Mouse (Mus musculus): Measurements from ENCODE around the gene Gdf2. TPM values are rescaled to one million over a fixed set of nuclear protein-coding genes. Genes with fewer than 3 reads are reported as not detected.

Gdf2 gene
- total and polyA plus RNA-seq, 3 experiments, result not detected

- Histone ChIP-seq H3K9ac (ENCODE audit: control insufficient read depth, low read depth, low read length, poor library complexity, severe bottlenecking) (no peak overlapping the region), H3K27ac (ENCODE audit: control insufficient read depth, low read depth, low read length) (no peak overlapping the region), H3K4me1 (ENCODE audit: control insufficient read depth in 1 of 2, insufficient read depth in 2 of 2, low read length in 2 of 2) (no peaks in the 10 kb centered on the region), H3K79me2 (ENCODE audit: control insufficient read depth, insufficient read depth, low read length, poor library complexity) (no peaks in the 10 kb centered on the region), H3K36me3 (ENCODE audit: control insufficient read depth in 1 of 2, insufficient read depth in 2 of 2, low read length in 2 of 2) (no peaks in the 10 kb centered on the region), H3K27me3 (ENCODE audit: control insufficient read depth in 1 of 2, insufficient read depth in 2 of 2, low read length in 2 of 2) (no peaks in the 10 kb centered on the region), H3K9me3 (replicated peaks; ENCODE audit: insufficient read depth, low read length) (no peaks in the 10 kb centered on the region), H3K4me3 (ENCODE audit: control insufficient read depth in 1 of 2, insufficient read depth in 1 of 2, low read depth in 2 of 2, low read length in 2 of 2) (no peak overlapping the region)
- no peak for DNase-seq (ENCODE audit: low read depth, low spot score)
- TF ChIP-seq SIN3A (IDR thresholded peaks at IDR 0.05; ENCODE audit: low read length), result no peak
- TF ChIP-seq CTCF (IDR thresholded peaks at IDR 0.05 in 2 of 3, conservative IDR thresholded peaks at IDR 0.05 in 1 of 3; ENCODE audit: control insufficient read depth in 1 of 3, insufficient read depth in 1 of 3, low read depth in 2 of 3, low read length in 3 of 3, poor library complexity in 1 of 3, severe bottlenecking in 1 of 3), result no peak
- TF ChIP-seq ETS1 (IDR thresholded peaks at IDR 0.05; ENCODE audit: low read depth, low read length), result no peak
- TF ChIP-seq MAZ (IDR thresholded peaks at IDR 0.05; ENCODE audit: low read depth, low read length), result no peak
- no peak for TF ChIP-seq NRF1 (IDR thresholded peaks at IDR 0.05; ENCODE audit: insufficient read depth, low read depth, low read length, poor library complexity, severe bottlenecking)
- TF ChIP-seq TCF12 (IDR thresholded peaks at IDR 0.05; ENCODE audit: low read depth, low read length), result no peak
- no peak for TF ChIP-seq NELFE (IDR thresholded peaks at IDR 0.05; ENCODE audit: low read depth, low read length)
- TF ChIP-seq ELF1 (IDR thresholded peaks at IDR 0.05; ENCODE audit: low read depth, low read length), result no peak
- TF ChIP-seq JUND (IDR thresholded peaks at IDR 0.05; ENCODE audit: low read depth, low read length), result no peak
- TF ChIP-seq ZC3H11A (IDR thresholded peaks at IDR 0.05; ENCODE audit: low read depth, low read length), result no peak
- TF ChIP-seq MEF2A (IDR thresholded peaks at IDR 0.05; ENCODE audit: extremely low read depth, insufficient replicate concordance, low read depth, low read length, poor library complexity, severe bottlenecking), result no peak
- TF ChIP-seq RCOR1 (IDR thresholded peaks at IDR 0.05; ENCODE audit: low read depth, low read length), result no peak
- no peak for TF ChIP-seq ZMIZ1 (IDR thresholded peaks at IDR 0.05; ENCODE audit: low read depth, low read length)
- no peak for TF ChIP-seq MAFK (IDR thresholded peaks at IDR 0.05; ENCODE audit: borderline replicate concordance, low read depth, low read length)
- TF ChIP-seq GABPA (IDR thresholded peaks at IDR 0.05; ENCODE audit: low read depth, low read length), result no peak
- no peak for TF ChIP-seq TAL1 (IDR thresholded peaks at IDR 0.05; ENCODE audit: low read length)
- no peak for TF ChIP-seq MYB (IDR thresholded peaks at IDR 0.05; ENCODE audit: low read depth, low read length)
- no peak for TF ChIP-seq POLR2A (IDR thresholded peaks at IDR 0.05; ENCODE audit: control insufficient read depth in 1 of 2, insufficient read depth in 1 of 2, low read depth in 1 of 2, low read length in 2 of 2, poor library complexity in 1 of 2)
- no peak for TF ChIP-seq KAT2A (conservative IDR thresholded peaks at IDR 0.05; ENCODE audit: low read depth, low read length)
These were observed 51.1 kb downstream of the Gdf2 start for GRCm38 (mm10) chr14:33991971-33992370.

GRCm38 (mm10) chr14:33993051-33993450, 52.2 kb downstream of the Gdf2 start:
- no peak for DNase-seq (ENCODE audit: low read depth, low spot score)
- Histone ChIP-seq H3K36me3 (ENCODE audit: control insufficient read depth in 1 of 2, insufficient read depth in 2 of 2, low read length in 2 of 2) (no peaks in the 10 kb centered on the region), H3K79me2 (ENCODE audit: control insufficient read depth, insufficient read depth, low read length, poor library complexity) (no peaks in the 10 kb centered on the region), H3K4me1 (ENCODE audit: control insufficient read depth in 1 of 2, insufficient read depth in 2 of 2, low read length in 2 of 2) (no peaks in the 10 kb centered on the region), H3K4me3 (ENCODE audit: control insufficient read depth in 1 of 2, insufficient read depth in 1 of 2, low read depth in 2 of 2, low read length in 2 of 2) (no peak overlapping the region), H3K9me3 (replicated peaks; ENCODE audit: insufficient read depth, low read length) (no peaks in the 10 kb centered on the region), H3K27ac (ENCODE audit: control insufficient read depth, low read depth, low read length) (no peak overlapping the region), H3K27me3 (ENCODE audit: control insufficient read depth in 1 of 2, insufficient read depth in 2 of 2, low read length in 2 of 2) (no peaks in the 10 kb centered on the region), H3K9ac (ENCODE audit: control insufficient read depth, low read depth, low read length, poor library complexity, severe bottlenecking) (no peak overlapping the region)
- no peak for TF ChIP-seq MAZ (IDR thresholded peaks at IDR 0.05; ENCODE audit: low read depth, low read length)
- no peak for TF ChIP-seq SMC3 (IDR thresholded peaks at IDR 0.05; ENCODE audit: low read depth, low read length)
- no peak for TF ChIP-seq KAT2A (conservative IDR thresholded peaks at IDR 0.05; ENCODE audit: low read depth, low read length)
- no peak for TF ChIP-seq SIN3A (IDR thresholded peaks at IDR 0.05; ENCODE audit: low read length)
- TF ChIP-seq JUND (IDR thresholded peaks at IDR 0.05; ENCODE audit: low read depth, low read length), result no peak
- TF ChIP-seq ZNF384 (IDR thresholded peaks at IDR 0.05; ENCODE audit: low read depth, low read length), result no peak
- TF ChIP-seq MYB (IDR thresholded peaks at IDR 0.05; ENCODE audit: low read depth, low read length), result no peak
- TF ChIP-seq RCOR1 (IDR thresholded peaks at IDR 0.05; ENCODE audit: low read depth, low read length), result no peak
- no peak for TF ChIP-seq ZKSCAN1 (IDR thresholded peaks at IDR 0.05; ENCODE audit: low read depth, low read length)
- no peak for TF ChIP-seq CHD1 (IDR thresholded peaks at IDR 0.05; ENCODE audit: low read depth, low read length)
- TF ChIP-seq POLR2AphosphoS2 (IDR thresholded peaks at IDR 0.05; ENCODE audit: low read length), result no peak
- TF ChIP-seq TBP (IDR thresholded peaks at IDR 0.05; ENCODE audit: low read depth, low read length), result no peak
- no peak for TF ChIP-seq POLR2A (IDR thresholded peaks at IDR 0.05; ENCODE audit: control insufficient read depth in 1 of 2, insufficient read depth in 1 of 2, low read depth in 1 of 2, low read length in 2 of 2, poor library complexity in 1 of 2)
- TF ChIP-seq BHLHE40 (IDR thresholded peaks at IDR 0.05; ENCODE audit: borderline replicate concordance, low read depth, low read length), result no peak
- no peak for TF ChIP-seq CHD2 (IDR thresholded peaks at IDR 0.05; ENCODE audit: low read length)
- no peak for TF ChIP-seq USF1 (IDR thresholded peaks at IDR 0.05; ENCODE audit: low read depth, low read length)
